Mouse (Mus musculus) lung, embryonic 16.5 days (tissue): ENCODE data around the gene Dapp1. TPM values are rescaled to one million over a fixed set of nuclear protein-coding genes. Genes with fewer than 3 reads are reported as not detected.
"Not testable (repeated sequence)": the region's sequence is repeated elsewhere in the genome, so short reads cannot be mapped to it uniquely, and the experiment has no call there.

Experiments
- ATAC-seq: fragments of 200-750 bp; cut with Nextera tagmentation; 2 replicates; pipeline ENCODE4 v1.8.0; 2017; ENCODE audit warnings: low read depth, mild to moderate bottlenecking, moderate library complexity
- H3K27ac ChIP-seq: fragments of 300-500 bp; sonication (generic); 2 replicates; pipeline ENCODE4 v1.5.1; 2014; ENCODE audit warnings: mild to moderate bottlenecking, control low read depth, low read length
- H3K27me3 ChIP-seq: fragments of 300-500 bp; sonication (generic); 2 replicates; pipeline ENCODE4 v1.6.1; 2014; ENCODE audit warnings: low read depth, low read length, mixed read lengths; ENCODE audit not compliant: control insufficient read depth, insufficient read depth
- H3K36me3 ChIP-seq: fragments of 300-500 bp; sonication (generic); 2 replicates; pipeline ENCODE4 v1.6.1; 2014; ENCODE audit warnings: low read length; ENCODE audit not compliant: control insufficient read depth, insufficient read depth
- H3K4me1 ChIP-seq: fragments of 300-500 bp; sonication (generic); replicated peaks from 2 replicates; pipeline ENCODE4 v1.6.1; 2014; ENCODE audit warnings: low read length, mixed read lengths; ENCODE audit not compliant: control insufficient read depth, insufficient read depth
- H3K4me2 ChIP-seq: fragments of 300-500 bp; sonication (generic); 2 replicates; pipeline ENCODE4 v1.6.1; 2014; ENCODE audit warnings: low read depth, low read length, control low read depth
- H3K4me3 ChIP-seq: fragments of 300-500 bp; sonication (generic); 2 replicates; pipeline ENCODE4 v1.5.1; 2014; ENCODE audit warnings: mild to moderate bottlenecking, low read length, control low read depth
- H3K9ac ChIP-seq: fragments of 300-500 bp; sonication (generic); 2 replicates; pipeline ENCODE4 v1.6.1; 2014; ENCODE audit warnings: low read length, control low read depth
- H3K9me3 ChIP-seq: fragments of 300-500 bp; sonication (generic); 2 replicates; pipeline ENCODE4 v1.6.1; 2016; ENCODE audit warnings: low read length; ENCODE audit not compliant: control insufficient read depth
- WGBS: fragments of 180-500 bp; shearing (Covaris S2); extraction: QIAGEN DNeasy Blood & Tissue Kit; methylation state at CpG from one replicate; pipeline ENCODE4 v1.1.7; 2014; 5-methylcytosine and 5-hydroxymethylcytosine counted together
- polyA plus RNA-seq: library from polyadenylated mRNA; unstranded; fragments of >200 nt; fragmentation: Nextera tagmentation; extraction: Ambion mirVana; gene quantifications from 2 replicates; pipeline ENCODE4 v1.2.1, GENCODE M21; 2015

The Dapp1 gene
- polyA plus RNA-seq, 1 experiment from 2014 or later: 9.0 TPM

DNA sequence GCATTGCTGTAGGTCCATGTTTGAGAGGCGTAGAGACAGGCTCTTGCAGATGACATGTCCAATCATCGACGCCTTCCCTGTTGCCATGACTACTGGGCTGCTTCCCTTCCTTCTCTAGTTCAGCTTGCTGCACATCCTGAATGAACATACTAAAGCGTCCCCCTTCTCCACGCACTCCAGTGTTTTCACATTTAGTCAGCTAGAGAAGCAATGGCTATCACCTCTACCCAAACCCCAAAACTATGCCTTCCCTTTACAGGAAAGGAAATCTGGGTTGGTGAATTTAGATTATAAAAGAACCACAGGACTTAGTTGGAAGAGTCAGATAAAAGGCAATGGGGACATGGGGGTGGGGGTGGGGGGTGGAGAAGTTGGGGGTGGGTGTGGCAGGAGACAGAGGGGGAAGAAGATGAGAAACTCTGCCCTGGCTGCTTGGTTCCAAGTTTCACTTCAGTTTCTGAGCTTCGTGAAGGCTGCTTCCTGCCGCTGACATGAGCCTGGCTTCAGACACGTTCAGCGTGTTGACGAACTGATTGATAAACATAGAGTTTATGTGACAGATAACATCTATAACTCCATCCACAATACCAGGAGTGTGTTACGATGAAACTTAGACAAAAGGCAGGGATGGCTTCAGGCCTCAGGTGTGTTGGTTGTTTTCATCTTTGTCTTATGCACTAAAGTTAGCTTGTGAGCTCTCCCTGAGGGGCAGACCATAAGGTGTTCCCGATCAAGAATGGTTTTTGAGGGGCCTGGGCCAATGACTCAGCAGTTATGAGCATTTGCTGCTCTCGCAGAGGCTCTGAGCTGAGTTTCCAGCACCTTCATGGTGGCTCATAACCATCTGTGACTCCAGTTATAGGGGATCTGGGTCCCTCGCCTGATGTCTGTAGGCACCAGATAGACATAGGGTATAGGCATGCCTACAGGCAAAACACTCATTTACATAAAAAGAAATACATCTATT, 28.1 kb downstream of the Dapp1 start:
- Histone ChIP-seq H3K9ac (no peak overlapping the region), H3K4me3 (no peak overlapping the region), H3K4me1 (peaks cover 14% of the 10 kb centered on the region), H3K36me3 (no peaks in the 10 kb centered on the region), H3K9me3 (no peaks in the 10 kb centered on the region), H3K4me2 (no peak overlapping the region), H3K27me3 (no peaks in the 10 kb centered on the region), H3K27ac (no peak overlapping the region)
- 31% methylated on average over 14 of the region's 14 CpGs for WGBS
- peak; percentile 84 for ATAC-seq

DNA sequence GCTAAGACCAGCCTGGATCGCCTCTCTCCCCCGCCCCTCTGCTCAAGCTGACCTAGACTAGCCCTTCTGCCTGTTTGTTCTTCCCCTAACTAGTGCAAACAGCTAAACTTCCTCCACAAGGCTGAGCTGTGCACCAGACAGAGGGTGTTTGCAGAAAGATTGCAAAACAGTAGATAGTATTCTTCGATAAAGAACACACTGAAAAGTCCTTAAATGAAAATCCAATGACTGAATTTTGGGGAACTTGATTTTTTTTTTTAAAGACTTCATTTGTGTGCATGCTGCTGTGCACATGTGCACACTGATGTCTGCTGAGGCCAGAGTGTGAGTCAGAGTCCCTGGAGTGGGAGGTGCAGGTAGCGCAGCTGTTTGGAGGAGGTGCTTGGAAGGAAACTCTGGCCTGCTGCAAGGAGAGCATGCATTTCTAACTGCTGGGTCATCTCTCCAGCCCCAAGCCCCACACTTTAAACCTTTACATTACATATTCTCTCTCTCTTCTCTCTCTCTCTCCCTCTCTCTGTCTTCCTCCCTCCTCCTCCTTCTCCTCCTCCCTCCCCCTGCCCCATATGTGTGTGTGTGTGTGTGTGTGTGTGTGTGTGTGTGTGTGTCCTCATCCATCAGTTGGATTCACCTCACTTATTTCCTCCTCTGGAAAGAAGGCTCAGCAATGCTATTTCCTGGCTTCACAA, 29.0 kb downstream of the Dapp1 start:
- no peak overlapping the region for H3K4me2 ChIP-seq
- H3K27ac ChIP-seq: peak overlapping the region; percentile 6; the same call in 1 of the 2 replicates
- no peak overlapping the region for H3K4me3 ChIP-seq
- peaks cover 14% of the 10 kb centered on the region for H3K4me1 ChIP-seq
- ATAC-seq: peak; percentile 83
- no peak overlapping the region for H3K9ac ChIP-seq
- H3K27me3 ChIP-seq: no peaks in the 10 kb centered on the region
- H3K9me3 ChIP-seq: no peaks in the 10 kb centered on the region
- no peaks in the 10 kb centered on the region for H3K36me3 ChIP-seq
- WGBS: 14% methylated on average over 4 of the region's 4 CpGs

DNA sequence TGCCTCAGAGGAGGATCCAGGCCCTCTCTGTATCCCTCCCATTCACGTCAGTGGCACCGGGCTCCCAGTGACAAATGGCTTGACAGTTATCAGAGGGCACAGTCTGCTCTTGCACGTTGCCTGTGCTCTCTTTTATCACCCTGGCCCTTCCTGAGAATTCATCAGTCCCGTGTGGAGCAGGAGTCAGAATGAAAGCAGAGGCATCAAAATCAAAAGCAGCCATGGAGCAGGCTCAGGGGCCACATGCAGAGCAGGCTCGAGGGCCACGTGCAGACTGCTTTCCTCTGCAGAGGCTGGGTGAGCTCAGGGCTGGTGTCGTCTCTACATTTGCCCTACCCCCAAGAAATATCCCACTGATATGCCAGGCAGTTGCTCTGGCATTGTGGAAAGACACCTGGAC, 29.5 kb downstream of the Dapp1 start:
- no peak overlapping the region for H3K9ac ChIP-seq
- peaks cover 14% of the 10 kb centered on the region for H3K4me1 ChIP-seq
- no peaks in the 10 kb centered on the region for H3K36me3 ChIP-seq
- peak overlapping the region; percentile 6; the same call in 1 of the 2 replicates for H3K27ac ChIP-seq
- H3K9me3 ChIP-seq: no peaks in the 10 kb centered on the region
- H3K4me3 ChIP-seq: no peak overlapping the region
- 23% methylated on average over 7 of the region's 7 CpGs for WGBS
- no peaks in the 10 kb centered on the region for H3K27me3 ChIP-seq
- no peak overlapping the region for H3K4me2 ChIP-seq
- no peak for ATAC-seq

DNA sequence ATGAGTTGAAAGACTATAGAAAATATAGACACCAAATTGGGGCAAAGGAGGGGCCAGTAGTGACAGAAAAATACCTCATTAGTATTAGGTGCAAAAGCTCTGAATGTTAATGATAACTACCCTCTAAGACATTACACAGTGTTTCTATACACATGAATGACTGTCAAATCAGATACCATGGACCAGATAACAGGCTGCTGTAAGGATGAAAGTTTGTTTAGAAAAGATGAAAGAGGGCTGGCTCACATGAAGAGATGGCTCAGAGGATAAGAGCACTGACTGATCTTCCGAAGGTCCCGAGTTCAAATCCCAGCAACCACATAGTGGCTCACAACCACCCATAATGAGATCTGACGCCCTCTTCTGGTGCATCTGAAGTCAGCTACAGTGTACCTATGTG, 30.0 kb downstream of the Dapp1 start:
- not testable (repeated sequence) for H3K27me3 ChIP-seq, H3K4me2 ChIP-seq, H3K36me3 ChIP-seq, ATAC-seq, H3K9me3 ChIP-seq, H3K27ac ChIP-seq, H3K9ac ChIP-seq, H3K4me3 ChIP-seq
- 83% methylated on average over 3 of the region's 3 CpGs for WGBS
- peaks cover 14% of the 10 kb centered on the region for H3K4me1 ChIP-seq

DNA sequence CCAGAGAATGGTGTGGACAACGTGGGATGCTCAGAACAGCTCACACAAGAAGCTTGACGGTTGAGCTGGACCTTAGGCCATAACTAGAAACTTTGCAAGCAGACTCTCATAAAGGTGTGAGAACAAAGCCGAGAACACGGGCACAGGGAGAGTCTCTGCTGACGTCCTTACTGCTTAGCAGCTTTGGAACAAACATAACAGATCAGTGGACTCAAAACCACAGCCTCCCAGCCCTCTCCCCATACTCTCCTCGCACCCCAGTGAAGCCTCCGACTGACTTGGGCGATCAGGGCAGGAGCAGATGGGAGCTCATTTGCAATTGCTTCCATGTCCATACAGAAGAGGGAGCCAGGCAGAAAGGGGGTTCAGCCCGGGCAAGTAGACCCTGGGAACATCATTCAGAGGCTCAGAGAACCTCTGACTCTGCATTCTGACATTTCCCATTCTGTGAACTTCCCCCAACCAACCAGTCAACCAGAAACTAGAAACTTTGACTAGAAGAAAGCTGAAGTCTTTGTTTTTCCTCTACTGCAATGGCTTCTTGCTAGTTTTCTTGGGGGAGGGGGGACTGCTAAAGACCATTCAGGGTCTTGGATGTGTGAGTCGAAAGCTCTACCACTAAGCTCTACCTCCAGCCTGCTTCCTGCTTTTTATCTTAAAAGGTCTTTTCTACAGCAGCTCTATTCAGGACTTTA, 31.0 kb downstream of the Dapp1 start:
- Histone ChIP-seq H3K9me3 (no peaks in the 10 kb centered on the region), H3K27ac (no peak overlapping the region), H3K4me3 (no peak overlapping the region), H3K36me3 (no peaks in the 10 kb centered on the region), H3K4me2 (no peak overlapping the region), H3K27me3 (no peaks in the 10 kb centered on the region), H3K4me1 (peaks cover 9% of the 10 kb centered on the region), H3K9ac (no peak overlapping the region)
- ATAC-seq: no peak
- WGBS: 74% methylated on average over 10 of the region's 10 CpGs

DNA sequence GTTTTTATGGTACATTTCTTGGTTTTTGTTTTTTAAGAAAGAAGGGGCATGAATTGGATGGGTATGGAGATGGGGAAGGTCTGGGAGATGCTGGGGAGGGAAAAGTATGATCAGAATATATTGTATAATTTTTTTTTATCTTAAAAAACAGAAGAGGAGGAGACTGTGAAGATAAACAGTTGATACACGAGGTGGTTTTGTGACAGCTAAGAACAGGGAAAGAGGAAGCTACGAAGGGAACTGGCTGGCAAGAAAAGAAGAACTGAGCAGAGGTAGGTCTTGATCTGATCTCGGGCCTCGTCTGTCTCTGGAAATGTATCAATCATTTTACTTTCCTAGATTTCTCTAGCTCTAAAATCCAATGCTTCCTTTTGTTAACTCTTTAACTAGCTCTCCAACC, 33.8 kb downstream of the Dapp1 start:
- no peaks in the 10 kb centered on the region for H3K9me3 ChIP-seq
- no peaks in the 10 kb centered on the region for H3K27me3 ChIP-seq
- 54% methylated on average over 4 of the region's 4 CpGs for WGBS
- H3K4me2 ChIP-seq: no peak overlapping the region
- peaks cover 9% of the 10 kb centered on the region for H3K4me1 ChIP-seq
- H3K36me3 ChIP-seq: no peaks in the 10 kb centered on the region
- H3K27ac ChIP-seq: no peak overlapping the region
- no peak overlapping the region for H3K4me3 ChIP-seq
- no peak overlapping the region for H3K9ac ChIP-seq
- no peak for ATAC-seq

DNA sequence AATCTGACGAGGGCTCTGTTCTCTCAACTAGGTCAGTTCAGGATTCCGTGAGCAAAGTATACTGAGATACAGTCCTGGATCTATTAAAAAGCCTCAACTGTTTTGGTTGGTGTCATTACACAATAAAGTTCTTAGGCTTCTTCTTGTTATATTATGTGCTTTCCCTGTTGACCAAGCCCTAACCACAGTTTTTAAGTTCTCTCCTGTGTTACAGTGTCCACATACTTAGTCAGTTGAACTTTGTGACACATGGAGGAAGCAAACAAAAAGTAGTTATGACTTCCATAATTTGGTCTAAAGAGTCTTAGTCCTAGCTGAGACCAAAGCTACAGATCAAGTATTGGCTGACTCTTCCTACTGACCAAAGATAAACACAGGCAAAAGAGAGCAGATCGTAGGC, 34.5 kb downstream of the Dapp1 start:
- 79% methylated on average over 3 of the region's 3 CpGs for WGBS
- H3K4me2 ChIP-seq: no peak overlapping the region
- H3K27me3 ChIP-seq: no peaks in the 10 kb centered on the region
- no peak overlapping the region for H3K27ac ChIP-seq
- H3K4me1 ChIP-seq: peaks cover 2% of the 10 kb centered on the region
- H3K36me3 ChIP-seq: no peaks in the 10 kb centered on the region
- no peak overlapping the region for H3K9ac ChIP-seq
- H3K9me3 ChIP-seq: no peaks in the 10 kb centered on the region
- H3K4me3 ChIP-seq: no peak overlapping the region
- ATAC-seq: no peak

DNA sequence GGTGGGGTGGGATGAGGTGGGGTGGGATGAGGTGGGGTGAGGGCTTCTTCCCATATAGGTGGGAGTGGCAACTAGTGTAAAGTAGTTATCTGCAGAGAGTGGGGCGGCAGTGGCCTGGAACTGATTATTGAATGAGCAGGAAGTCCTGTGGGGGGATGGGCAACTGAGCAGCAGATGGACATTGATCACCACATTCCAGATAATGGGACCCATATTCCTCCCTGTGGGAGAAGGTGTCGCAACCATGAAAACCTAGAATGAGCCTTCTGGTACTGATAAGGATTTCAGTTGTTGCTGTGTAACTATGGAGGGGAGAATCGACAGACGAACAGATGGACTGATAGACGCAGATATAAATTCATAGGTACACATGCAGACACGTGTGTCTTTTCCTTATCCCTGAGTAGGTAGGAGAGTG, 37.6 kb downstream of the Dapp1 start:
- Histone ChIP-seq H3K27me3 (no peaks in the 10 kb centered on the region), H3K27ac (no peak overlapping the region), H3K4me1 (peaks cover 5% of the 10 kb centered on the region), H3K36me3 (no peaks in the 10 kb centered on the region), H3K9me3 (no peaks in the 10 kb centered on the region), H3K4me3 (no peak overlapping the region), H3K9ac (no peak overlapping the region), H3K4me2 (no peak overlapping the region)
- no peak for ATAC-seq
- 80% methylated on average over 6 of the region's 6 CpGs for WGBS

DNA sequence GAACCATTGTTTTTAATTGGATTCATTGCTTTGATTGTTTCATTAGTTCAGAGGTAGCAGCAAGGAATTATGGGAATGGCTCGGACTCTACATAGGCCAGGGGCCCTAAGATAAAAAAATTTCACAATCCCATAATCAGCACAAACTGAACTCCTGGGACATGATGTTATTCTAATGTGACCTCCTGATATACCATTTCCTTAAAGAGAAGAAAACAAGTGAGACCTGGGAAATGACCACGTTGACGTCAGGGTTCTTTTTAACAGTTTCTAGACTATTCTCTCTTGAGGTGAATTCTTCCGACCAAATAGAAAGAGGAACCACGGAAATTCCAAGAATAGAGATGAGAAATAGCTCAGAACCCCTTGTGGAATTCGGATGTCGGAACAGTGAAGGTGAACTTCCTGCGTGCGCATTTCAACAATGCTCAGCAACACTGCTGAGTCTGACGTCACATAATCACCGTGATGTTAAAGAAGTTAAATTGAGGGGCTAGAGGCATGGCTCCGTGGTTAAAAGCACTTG, 39.2 kb downstream of the Dapp1 start:
- 86% methylated on average over 12 of the region's 12 CpGs for WGBS
- Histone ChIP-seq H3K4me3 (no peak overlapping the region), H3K9me3 (no peaks in the 10 kb centered on the region), H3K4me2 (no peak overlapping the region), H3K27me3 (no peaks in the 10 kb centered on the region), H3K4me1 (peaks cover 5% of the 10 kb centered on the region), H3K27ac (no peak overlapping the region), H3K36me3 (no peaks in the 10 kb centered on the region), H3K9ac (no peak overlapping the region)
- ATAC-seq: no peak
